Mouse (Mus musculus) WW6 (cell line): ENCODE measurements around the gene Glrb.

Experiments
- DNase-seq: peaks from one replicate; pipeline ENCODE4 v3.0.0-alpha.2; 2013; ENCODE audit warnings: low read depth, low spot score

The Glrb gene

DNA sequence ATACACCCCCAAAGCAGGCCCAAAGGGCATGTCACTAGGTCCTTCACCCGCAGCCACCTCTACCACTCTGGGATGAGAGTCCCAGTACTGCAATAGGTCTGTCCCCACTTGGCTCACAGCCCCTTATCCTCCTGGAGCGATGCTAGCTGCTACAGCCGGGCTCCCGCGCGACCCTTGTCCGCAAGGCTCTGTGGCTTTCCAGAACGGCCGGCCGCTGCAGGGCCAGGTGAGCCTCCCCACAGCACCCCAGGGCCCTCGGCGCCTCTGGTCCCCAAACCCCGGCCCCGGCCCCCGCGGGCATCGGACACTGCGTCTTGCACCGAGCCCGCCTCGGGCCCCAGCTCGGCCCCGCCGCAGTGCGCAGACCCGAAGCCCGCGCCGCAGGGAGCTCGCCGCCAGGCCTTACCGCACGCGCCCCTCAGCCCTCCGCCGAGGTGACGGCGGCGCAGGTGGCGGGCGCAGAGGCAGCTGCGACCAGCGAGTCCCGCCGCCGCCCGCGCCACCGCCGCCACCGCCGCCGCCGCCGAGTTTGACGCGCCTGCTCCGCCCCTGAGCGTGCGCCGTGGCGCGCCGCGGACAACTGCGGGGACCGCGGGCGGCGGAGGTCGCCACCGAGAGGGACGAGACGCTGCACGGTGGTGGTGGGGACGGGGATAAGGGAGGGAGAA lies at the start of gene Glrb:
Gene Glrb, minus strand, starts transcription at position 550 of the 668 bp plus-strand sequence.
- DNase-seq = peak; percentile 26

- DNase-seq = no peak
Measured at GRCm38 (mm10) chr3:80959965-80960364, 46.5 kb upstream of the Glrb start.

GRCm38 (mm10) chr3:80958591-80958990 lies 45.1 kb upstream of the Glrb start:
- DNase-seq = peak; percentile 4

- DNase-seq = no peak
Measured at GRCm38 (mm10) chr3:80913779-80914284, 372 bp upstream of the Glrb start.

DNA sequence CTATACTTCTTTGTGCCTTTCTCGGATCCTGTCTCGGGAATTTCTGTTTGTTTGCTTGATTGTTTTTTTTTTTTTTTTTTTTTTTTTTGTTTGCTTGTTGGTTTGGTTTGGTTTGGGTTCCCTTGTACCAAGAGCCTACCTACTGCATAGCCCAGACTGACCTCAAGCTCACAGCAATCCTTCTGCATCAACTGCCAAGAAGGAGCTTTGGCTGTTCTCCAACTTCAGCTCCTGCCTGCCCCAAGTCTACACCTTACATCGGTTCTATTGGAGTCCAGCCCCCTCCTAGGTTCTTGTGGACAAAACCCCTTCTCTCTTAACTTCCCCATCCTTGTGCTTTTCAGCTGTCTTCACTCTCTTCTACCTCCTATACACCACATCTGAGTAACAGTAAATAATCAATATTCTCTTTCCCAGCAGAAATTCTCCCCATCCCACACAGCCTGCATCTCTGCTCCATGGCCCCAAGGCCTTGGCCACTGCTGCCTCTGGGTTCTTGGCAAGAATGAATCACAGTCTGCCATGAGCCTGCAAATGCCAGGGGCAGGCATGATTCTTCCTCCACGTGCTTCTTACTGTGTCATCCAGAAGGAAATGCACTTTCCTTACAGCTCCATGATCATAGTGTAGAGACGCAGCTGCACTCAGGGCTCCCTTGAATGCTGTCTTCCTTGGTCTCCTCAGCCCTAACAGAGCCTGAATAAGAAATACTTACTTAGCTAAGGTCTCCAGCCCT lies 18.5 kb downstream of the Glrb start:
- no peak for DNase-seq

GRCm38 (mm10) chr3:80894328-80894727 lies 19.1 kb downstream of the Glrb start:
- DNase-seq = no peak

DNA sequence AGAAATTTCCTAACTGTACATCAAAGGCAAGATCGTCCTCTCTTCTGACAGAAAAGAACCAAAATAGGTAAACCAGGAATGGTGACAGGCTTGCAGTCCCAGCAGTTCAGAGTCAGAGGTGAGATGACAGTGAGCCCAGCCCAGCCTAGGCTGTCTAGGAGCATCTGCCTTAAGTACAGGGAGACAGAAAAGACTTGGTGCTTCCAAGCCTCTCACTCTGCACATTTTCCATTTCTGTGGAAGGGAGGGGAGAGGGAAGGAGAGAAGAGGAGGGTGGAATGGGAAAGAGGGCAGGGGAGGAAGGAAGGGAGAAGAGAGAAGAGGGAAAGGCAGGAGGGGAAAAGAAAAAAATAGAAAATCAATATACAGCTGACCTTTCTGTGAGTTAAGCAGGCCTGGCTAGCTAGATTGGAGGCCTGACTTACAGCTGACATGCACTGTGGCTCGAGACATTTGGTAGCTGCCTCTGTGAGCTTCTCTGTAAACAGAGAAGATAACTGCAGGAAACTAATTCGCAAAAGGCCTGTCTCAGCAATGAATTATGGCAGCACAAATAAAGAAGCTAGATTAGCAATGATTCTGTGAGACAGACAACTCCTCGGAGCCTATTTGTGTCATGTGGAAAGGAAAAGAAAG lies 20.3 kb downstream of the Glrb start:
- no peak for DNase-seq

DNA sequence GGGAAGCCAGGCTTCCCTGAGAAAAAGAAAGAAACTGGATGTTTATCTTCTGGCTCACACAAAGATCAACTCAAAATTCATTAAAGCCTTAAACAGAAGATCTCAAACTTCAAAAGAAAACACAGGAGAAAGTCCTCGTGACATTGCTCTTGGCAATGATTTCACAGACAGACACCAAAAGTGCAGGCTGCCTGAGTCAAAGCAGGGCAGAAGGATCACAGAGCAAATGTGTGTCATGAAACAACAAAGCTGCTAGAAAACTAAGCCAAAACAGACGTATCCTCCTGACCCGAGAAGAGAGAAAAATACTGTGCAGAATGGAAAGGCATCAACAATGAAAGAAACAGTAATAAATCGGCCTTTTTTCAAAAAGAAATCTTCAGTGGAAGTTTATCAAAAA lies 22.4 kb downstream of the Glrb start:
- DNase-seq = no peak

DNA sequence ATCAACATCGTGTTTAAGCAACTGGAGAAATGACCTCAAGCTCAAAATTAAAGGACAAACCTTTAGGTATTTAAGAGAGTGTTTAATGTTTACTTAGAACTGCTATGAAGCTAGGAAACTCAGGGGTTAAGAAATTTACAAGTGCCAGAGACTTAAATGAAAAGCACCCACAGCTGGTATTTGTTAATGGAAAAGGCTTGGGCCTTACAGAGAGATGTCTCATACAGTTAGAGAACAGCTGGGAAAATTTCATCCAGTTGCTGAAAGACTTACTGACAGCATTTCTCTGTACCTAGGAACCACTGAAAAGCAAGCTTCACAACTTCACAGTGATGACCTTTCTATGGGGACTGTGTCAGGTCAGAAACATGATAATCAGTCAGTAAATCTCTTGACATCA lies 28.3 kb downstream of the Glrb start:
- DNase-seq = no peak

DNA sequence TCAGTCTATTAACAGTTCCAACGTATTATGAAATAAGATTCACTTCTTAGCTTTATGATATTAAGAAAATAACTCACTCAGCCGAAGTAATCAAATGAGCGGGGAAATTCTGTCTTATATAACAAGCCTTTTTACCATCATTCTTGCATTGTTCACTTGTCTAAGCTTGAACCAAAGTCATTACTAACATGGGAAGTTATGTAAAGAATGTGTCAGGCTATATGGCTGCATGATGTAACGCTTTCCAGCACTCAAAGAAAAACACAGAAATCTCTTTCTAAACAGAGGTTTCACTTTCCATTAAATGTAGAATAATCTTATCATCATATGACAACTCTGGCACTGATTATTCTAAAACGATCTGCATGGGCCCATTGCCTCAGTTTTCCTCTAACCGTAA lies 29.9 kb downstream of the Glrb start:
- no peak for DNase-seq

DNA sequence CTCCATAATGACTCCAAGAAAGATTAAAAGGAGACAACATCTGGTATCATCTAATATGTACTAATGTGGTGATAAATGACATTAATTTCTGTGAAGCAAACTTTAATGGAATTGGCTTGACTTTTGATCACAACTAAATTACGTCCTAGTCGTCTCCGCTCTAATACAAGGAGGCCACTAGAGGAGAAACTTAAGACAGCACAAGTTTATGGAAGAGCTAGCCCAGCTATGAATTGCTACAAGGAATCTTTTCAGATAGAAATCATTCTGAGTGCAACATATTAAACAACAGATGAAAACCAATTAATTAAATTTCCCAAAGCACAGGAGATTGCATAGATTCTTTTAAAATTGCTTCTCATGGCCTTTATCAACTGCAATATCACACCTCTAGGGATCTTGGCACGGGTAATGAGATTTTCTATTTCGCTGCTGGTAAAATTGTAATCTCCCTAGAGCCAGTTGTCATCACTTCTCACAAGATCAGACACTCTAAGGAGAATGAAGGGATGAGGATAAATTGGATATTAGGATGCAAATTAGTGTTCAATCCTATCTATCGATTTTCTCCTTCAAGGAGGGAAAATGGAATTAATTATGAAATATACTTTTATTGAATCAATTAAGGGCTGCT lies 32.7 kb downstream of the Glrb start:
- no peak for DNase-seq

- no peak for DNase-seq
Measured at GRCm38 (mm10) chr3:80878571-80878970, 34.9 kb downstream of the Glrb start.

DNA sequence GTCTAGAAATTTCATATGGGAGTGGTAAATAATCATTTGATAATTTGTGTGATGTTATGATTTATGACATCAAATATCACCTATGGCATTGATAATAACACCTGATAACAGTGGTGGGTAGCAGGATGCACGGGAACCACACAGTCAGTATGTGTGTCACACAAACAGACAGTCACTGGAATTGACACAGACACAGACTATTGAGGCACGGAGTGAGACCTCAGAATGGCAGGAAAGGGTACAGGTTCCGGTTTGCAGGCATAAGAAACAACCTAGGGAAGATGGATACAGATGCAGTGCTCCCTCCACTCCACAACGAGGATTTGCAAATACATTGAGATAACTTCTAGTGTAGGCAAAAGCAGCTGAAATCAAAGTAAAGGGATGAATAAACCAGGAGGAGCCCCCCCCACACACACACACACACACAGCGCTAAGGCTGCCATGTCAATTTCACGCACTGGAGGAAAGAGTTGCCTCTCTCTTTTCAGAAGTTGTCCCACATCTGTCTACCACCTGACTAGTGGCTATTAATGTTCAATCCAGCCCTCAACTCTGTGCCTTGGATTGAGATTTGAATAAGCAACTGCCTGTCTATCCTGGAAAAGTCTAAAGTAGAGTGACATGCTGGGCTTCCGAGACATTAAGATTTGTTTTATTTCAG lies 38.6 kb downstream of the Glrb start:
- DNase-seq = no peak

GRCm38 (mm10) chr3:80874081-80874480 lies 39.4 kb downstream of the Glrb start:
- no peak for DNase-seq

DNA sequence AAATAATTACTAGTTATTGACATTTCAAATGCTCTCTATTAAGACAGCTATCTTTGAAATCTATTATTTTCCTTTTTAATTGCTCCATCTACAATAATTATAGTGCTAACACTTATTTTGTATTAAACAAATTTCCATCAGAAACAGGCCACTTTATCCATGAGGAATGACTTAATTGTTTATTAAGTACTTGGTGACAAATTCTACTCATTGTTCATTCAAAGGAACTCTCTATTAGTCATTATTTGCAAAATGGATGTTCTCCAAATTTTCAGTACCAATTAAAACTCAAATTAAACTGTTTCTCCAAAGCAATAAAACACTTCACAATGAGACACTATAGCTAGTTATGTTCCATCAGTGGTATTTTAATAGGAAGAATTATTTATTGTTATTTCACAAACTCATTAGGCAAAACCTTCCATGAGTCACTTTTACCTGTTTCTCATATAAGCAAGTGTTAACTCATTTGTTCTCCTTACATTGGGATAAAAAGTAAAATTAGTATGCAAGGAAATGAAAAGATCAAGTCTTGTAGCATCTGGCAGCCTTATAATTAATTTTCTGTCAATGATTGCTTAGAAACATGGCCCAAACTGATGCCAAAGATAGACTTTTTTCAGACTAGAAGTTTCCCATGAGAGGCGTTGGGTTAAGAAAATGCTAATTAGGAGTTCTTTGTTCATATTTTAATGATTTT lies 41.8 kb downstream of the Glrb start:
- DNase-seq = no peak

DNA sequence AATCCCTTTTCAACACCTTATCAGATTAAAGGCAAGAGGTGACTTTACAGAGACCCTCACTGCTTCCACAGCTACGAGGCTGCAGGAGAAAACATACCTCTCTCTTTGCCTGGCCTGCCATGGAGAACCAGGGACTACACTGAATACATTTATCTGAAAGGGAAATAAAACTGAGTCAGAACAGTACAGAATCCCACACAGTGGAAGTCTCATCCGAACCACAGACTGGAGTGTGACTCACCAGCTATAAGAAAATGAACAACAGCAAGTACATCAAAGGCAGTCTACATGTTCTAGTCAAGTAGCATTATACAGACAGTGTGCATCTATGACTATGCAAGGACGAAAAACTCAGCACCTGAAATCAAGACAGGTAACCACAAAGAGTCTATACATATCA lies 46.1 kb downstream of the Glrb start:
- DNase-seq = no peak

DNA sequence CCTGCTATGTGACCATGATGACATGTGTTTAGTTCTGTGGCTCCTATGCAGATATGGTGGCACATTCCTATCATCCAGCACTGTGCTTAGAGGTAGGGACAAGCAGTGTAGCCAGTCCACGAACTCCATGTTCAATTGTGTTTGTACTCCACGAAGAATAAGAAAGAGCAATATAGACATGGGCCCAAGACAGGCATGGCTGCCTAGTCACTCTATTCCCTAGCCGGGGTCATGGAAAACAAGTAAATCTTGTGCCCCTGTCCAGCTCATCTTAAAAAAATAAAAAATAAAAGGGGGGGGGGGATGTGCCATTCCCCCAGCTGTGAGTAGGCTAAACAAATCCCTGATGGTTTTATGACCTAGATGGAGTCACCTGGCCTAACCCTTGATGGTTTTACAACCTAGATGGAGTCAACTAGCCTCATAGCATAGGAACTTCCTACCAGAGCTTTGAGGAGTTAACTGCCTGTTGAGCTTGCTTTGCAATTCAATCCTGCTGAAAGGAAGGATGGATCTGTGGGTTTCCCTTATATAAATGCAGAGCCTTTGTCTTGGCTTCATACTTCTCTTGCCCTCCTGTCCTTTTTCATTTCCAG lies 60.5 kb downstream of the Glrb start:
- no peak for DNase-seq

DNA sequence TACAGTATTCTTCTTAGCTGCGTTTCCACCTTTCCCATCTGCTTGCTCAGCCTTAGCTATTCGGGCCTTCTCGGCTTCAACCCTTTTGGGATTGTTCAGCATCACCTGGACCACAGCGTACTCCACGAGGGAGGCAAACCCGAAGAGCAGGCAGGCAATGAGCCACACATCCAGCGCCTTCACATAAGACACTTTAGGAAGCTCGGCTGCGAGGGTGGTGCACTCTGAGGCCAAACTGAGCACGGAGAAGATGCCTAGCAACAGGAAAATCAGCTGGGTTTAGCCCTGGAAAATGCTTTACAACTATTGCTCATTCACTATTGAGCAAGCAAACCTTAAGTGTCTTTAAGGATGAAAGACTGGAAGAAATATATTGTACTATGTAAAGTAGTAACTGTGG lies 62.5 kb downstream of the Glrb start:
- no peak for DNase-seq

DNA sequence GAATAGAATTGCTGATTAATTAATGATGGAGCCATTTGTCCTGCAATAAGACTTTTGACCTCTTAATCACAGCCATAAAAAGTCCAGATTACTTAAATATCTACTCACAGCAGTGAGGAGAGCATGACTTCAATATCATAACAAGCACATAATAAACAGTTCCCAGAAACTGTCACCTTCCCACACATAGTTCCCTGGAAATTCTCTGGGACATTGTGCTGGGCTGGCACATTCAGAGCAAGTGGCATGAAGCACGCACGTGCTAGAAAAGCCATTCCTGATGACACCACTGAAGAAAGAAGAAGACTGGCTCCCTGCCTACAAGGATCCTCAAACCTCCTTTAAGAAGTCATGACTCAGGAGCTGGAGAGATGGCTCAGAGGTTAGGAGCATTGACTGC lies 67.8 kb downstream of the Glrb start:
- DNase-seq = no peak

GRCm38 (mm10) chr3:80839845-80840244 lies 73.6 kb downstream of the Glrb start:
- DNase-seq = no peak

DNA sequence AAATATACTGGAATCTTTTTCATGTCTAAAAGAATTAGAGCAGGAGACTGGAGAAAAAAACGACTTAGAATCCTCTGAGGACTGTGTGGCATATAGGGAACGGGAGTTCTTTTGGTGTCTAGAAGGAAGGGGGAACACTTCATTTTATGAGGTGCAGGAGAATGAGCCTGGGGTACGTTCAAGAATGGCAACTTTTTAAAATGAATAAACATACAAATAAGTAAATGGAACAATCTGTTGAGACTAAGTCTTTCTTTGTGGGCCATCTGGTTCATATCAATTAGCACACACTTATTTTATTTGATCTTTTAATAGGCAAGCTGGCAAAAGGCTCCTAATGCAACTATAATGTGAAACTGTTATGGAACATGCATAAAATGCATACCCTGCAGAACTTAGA lies 75.9 kb downstream of the Glrb start:
- DNase-seq = no peak
